Mouse (Mus musculus) MEL (cell line): ENCODE data around the gene Mrps21. TPM values are rescaled to one million over a fixed set of nuclear protein-coding genes. Genes with fewer than 3 reads are reported as not detected.

ENCODE experiments used
- DNase-seq: peaks from one replicate; pipeline ENCODE4 v3.0.0; 2011; ENCODE audit warnings: low read depth, low spot score
- H3K27ac ChIP-seq: 2 replicates; pipeline ENCODE4 v1.5.1; 2012; ENCODE audit warnings: low read depth, mild to moderate bottlenecking, control low read depth, low read length, moderate library complexity; ENCODE audit not compliant: control insufficient read depth
- H3K27me3 ChIP-seq, 2 experiments: fragments of 150-350 bp in 1 of 2; sonication (generic) in 1 of 2; 2 replicates each; pipeline ENCODE4 v1.6.1; 2012; ENCODE audit warnings: low read length in 2 of 2, mild to moderate bottlenecking in 2 of 2, improper control_type of control experiment in 1 of 2, moderate library complexity in 1 of 2; ENCODE audit not compliant: insufficient read depth in 2 of 2, control insufficient read depth in 1 of 2
- H3K36me3 ChIP-seq, 2 experiments: 2 replicates each; pipeline ENCODE4 v1.6.1; 2012 to 2014; ENCODE audit warnings: low read length in 2 of 2, improper control_type of control experiment in 1 of 2, inconsistent platforms in 1 of 2, mild to moderate bottlenecking in 1 of 2; ENCODE audit not compliant: insufficient read depth in 2 of 2, control insufficient read depth in 1 of 2
- H3K4me1 ChIP-seq, 2 experiments: fragments of 150-350 bp in 1 of 2; sonication (generic) in 1 of 2; 2 replicates each; pipeline ENCODE4 v1.6.1; 2012; ENCODE audit warnings: low read length in 2 of 2, improper control_type of control experiment in 1 of 2, mild to moderate bottlenecking in 1 of 2; ENCODE audit not compliant: insufficient read depth in 2 of 2, control insufficient read depth in 1 of 2
- H3K4me3 ChIP-seq, 2 experiments: fragments of 150-350 bp in 1 of 2; sonication (generic) in 1 of 2; 2 replicates each; pipeline ENCODE4 v1.5.1; 2012; ENCODE audit warnings: low read depth in 2 of 2, low read length in 2 of 2, mild to moderate bottlenecking in 2 of 2, moderate library complexity in 2 of 2, control low read depth in 1 of 2, improper control_type of control experiment in 1 of 2; ENCODE audit not compliant: control insufficient read depth in 1 of 2, insufficient read depth in 1 of 2
- H3K79me2 ChIP-seq: 2 replicates; pipeline ENCODE4 v1.6.1; 2012; ENCODE audit warnings: mild to moderate bottlenecking, low read length, moderate library complexity; ENCODE audit not compliant: control insufficient read depth, poor library complexity, insufficient read depth
- H3K9ac ChIP-seq: 2 replicates; pipeline ENCODE4 v1.6.1; 2012; ENCODE audit warnings: low read depth, mild to moderate bottlenecking, control low read depth, low read length, moderate library complexity; ENCODE audit not compliant: control insufficient read depth, poor library complexity, severe bottlenecking
- H3K9me3 ChIP-seq: fragments of 150-350 bp; sonication (generic); replicated peaks from 2 replicates; pipeline ENCODE4 v1.6.1; 2012; ENCODE audit warnings: mild to moderate bottlenecking, low read length, improper control_type of control experiment, moderate library complexity; ENCODE audit not compliant: insufficient read depth
- BHLHE40 ChIP-seq: IDR thresholded peaks from 2 replicates; pipeline ENCODE4 v1.6.1; 2012; ENCODE audit warnings: low read depth, mild to moderate bottlenecking, inconsistent platforms, low read length, improper control_type of control experiment, borderline replicate concordance
- CHD1 ChIP-seq: IDR thresholded peaks from 2 replicates; pipeline ENCODE4 v1.6.1; 2012; ENCODE audit warnings: low read depth, mild to moderate bottlenecking, inconsistent platforms, low read length, improper control_type of control experiment
- ELF1 ChIP-seq: IDR thresholded peaks from 2 replicates; pipeline ENCODE4 v1.6.1; 2014; ENCODE audit warnings: low read depth, mild to moderate bottlenecking, inconsistent platforms, low read length, improper control_type of control experiment, moderate library complexity
- EP300 ChIP-seq, 2 experiments: IDR thresholded peaks; 2 replicates each; pipeline ENCODE4 v1.6.1; 2011; ENCODE audit warnings: improper control_type of control experiment in 2 of 2, low read length in 2 of 2, low read depth in 1 of 2, mild to moderate bottlenecking in 1 of 2
- ETS1 ChIP-seq: IDR thresholded peaks from 2 replicates; pipeline ENCODE4 v1.6.1; 2012; ENCODE audit warnings: low read depth, mild to moderate bottlenecking, inconsistent platforms, low read length, improper control_type of control experiment, moderate library complexity
- GABPA ChIP-seq: IDR thresholded peaks from 2 replicates; pipeline ENCODE4 v1.6.1; 2012; ENCODE audit warnings: low read depth, mild to moderate bottlenecking, inconsistent platforms, low read length, improper control_type of control experiment, moderate library complexity
- GATA1 ChIP-seq: IDR thresholded peaks from 2 replicates; pipeline ENCODE4 v1.6.1; 2011; ENCODE audit warnings: low read depth, low read length, improper control_type of control experiment
- JUND ChIP-seq: IDR thresholded peaks from 2 replicates; pipeline ENCODE4 v1.6.1; 2011; ENCODE audit warnings: low read depth, mild to moderate bottlenecking, improper control_type of control experiment, low read length
- MAFK ChIP-seq: IDR thresholded peaks from 2 replicates; pipeline ENCODE4 v1.6.1; 2011; ENCODE audit warnings: low read depth, mild to moderate bottlenecking, low read length, improper control_type of control experiment, borderline replicate concordance
- MAX ChIP-seq: IDR thresholded peaks from 2 replicates; pipeline ENCODE4 v1.6.1; 2011; ENCODE audit warnings: low read length, improper control_type of control experiment
- MAZ ChIP-seq: IDR thresholded peaks from 2 replicates; pipeline ENCODE4 v1.6.1; 2012; ENCODE audit warnings: low read depth, mild to moderate bottlenecking, inconsistent platforms, low read length, improper control_type of control experiment
- MEF2A ChIP-seq: IDR thresholded peaks from 2 replicates; pipeline ENCODE4 v1.6.1; 2014; ENCODE audit warnings: low read depth, mild to moderate bottlenecking, inconsistent platforms, low read length, improper control_type of control experiment; ENCODE audit not compliant: poor library complexity, insufficient replicate concordance, severe bottlenecking; ENCODE audit errors: extremely low read depth
- MYC ChIP-seq: IDR thresholded peaks from 2 replicates; pipeline ENCODE4 v1.6.1; 2011; ENCODE audit warnings: low read depth, mild to moderate bottlenecking, low read length, improper control_type of control experiment, moderate library complexity
- NELFE ChIP-seq: IDR thresholded peaks from 2 replicates; pipeline ENCODE4 v1.6.1; 2011; ENCODE audit warnings: low read depth, low read length, improper control_type of control experiment
- NRF1 ChIP-seq: IDR thresholded peaks from 2 replicates; pipeline ENCODE4 v1.6.1; 2014; ENCODE audit warnings: low read depth, mild to moderate bottlenecking, inconsistent platforms, low read length, improper control_type of control experiment, moderate library complexity; ENCODE audit not compliant: poor library complexity, insufficient read depth, severe bottlenecking
- POLR2A ChIP-seq, 2 experiments: IDR thresholded peaks; 2 replicates each; pipeline ENCODE4 v1.6.1; 2011 to 2012; ENCODE audit warnings: low read length in 2 of 2, mild to moderate bottlenecking in 2 of 2, control low read depth in 1 of 2, improper control_type of control experiment in 1 of 2, low read depth in 1 of 2, moderate library complexity in 1 of 2; ENCODE audit not compliant: control insufficient read depth in 1 of 2, insufficient read depth in 1 of 2, poor library complexity in 1 of 2
- POLR2AphosphoS5 ChIP-seq: IDR thresholded peaks from 2 replicates; pipeline ENCODE4 v1.6.1; 2012; ENCODE audit warnings: low read depth, borderline replicate concordance, mild to moderate bottlenecking, inconsistent platforms, low read length, moderate library complexity, mixed read lengths
- RCOR1 ChIP-seq: IDR thresholded peaks from 2 replicates; pipeline ENCODE4 v1.6.1; 2012; ENCODE audit warnings: low read depth, mild to moderate bottlenecking, inconsistent platforms, low read length, improper control_type of control experiment
- SIN3A ChIP-seq: IDR thresholded peaks from 2 replicates; pipeline ENCODE4 v1.6.1; 2012; ENCODE audit warnings: low read length, improper control_type of control experiment, inconsistent platforms
- TAL1 ChIP-seq: IDR thresholded peaks from 2 replicates; pipeline ENCODE4 v1.6.1; 2012; ENCODE audit warnings: mild to moderate bottlenecking, inconsistent platforms, low read length, moderate library complexity, mixed read lengths
- TCF12 ChIP-seq: IDR thresholded peaks from 2 replicates; pipeline ENCODE4 v1.6.1; 2014; ENCODE audit warnings: low read depth, mild to moderate bottlenecking, inconsistent platforms, low read length, improper control_type of control experiment, moderate library complexity
- UBTF ChIP-seq: IDR thresholded peaks from 2 replicates; pipeline ENCODE4 v1.6.1; 2012; ENCODE audit warnings: low read depth, mild to moderate bottlenecking, inconsistent platforms, low read length, improper control_type of control experiment, moderate library complexity, borderline replicate concordance; ENCODE audit not compliant: insufficient read depth
- USF1 ChIP-seq: IDR thresholded peaks from 2 replicates; pipeline ENCODE4 v1.6.1; 2014; ENCODE audit warnings: low read depth, mild to moderate bottlenecking, inconsistent platforms, low read length, improper control_type of control experiment, moderate library complexity
- polyA plus RNA-seq, 2 experiments: library from polyadenylated mRNA; stranded (reverse) in 1 of 2; unstranded in 1 of 2; fragments of >175 nt in 1 of 2; fragments of >200 nt in 1 of 2; gene quantifications; 2 replicates each; pipeline versions ENCODE4 v1.2.1 to v1.2.4; 2012; ENCODE audit warnings: low replicate concordance in 2 of 2, low read depth in 1 of 2; ENCODE audit not compliant: insufficient read length in 2 of 2, insufficient read depth in 1 of 2, missing spikeins in 1 of 2
- total RNA-seq: library from RNA; depleted of rRNA; stranded (reverse); fragments of 300-350 nt; gene quantifications from 2 replicates; pipeline ENCODE4 v1.2.3, GENCODE M21; 2012

Mrps21 gene
- total and polyA plus RNA-seq, 3 experiments = 469 to 586 TPM; not detected in 1

DNA sequence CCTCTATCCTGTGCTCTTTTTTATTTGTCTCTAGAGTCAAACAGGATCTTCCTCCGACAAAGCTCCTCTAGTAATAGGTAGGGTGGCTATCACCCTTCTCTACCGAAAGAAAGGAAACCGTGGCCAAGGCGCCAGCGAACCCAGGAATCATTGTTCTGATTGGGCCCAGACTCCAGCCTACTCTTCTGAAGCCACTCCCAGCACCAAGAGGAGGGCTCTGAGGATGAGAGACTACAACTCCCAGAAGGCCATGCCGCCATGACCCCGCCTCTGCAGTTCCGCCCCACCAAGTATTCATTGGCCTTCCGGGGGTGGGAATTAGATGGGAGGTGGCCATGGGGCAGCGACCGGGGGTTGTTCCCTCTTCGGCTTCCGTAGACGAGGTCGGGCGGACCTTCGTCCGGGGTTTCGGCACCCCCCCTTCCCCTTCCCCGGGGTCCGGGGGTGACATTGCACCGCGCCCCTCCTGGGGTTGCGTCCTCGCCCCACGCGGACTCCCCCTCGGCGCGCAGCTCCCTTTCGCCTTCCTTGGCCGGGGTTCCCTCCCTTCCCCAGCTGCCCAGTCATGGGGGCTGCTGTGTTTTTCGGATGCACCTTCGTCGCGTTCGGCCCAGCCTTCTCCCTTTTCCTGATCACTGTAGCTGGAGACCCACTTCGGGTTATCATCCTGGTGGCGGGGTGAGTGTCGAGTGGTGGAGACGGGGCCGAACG, 22.4 kb upstream of the Mrps21 start, which contains the start of gene Aph1a (continued):
- peak; percentile 97 for TF ChIP-seq ELF1
- peak; percentile 89 for TF ChIP-seq SIN3A
- TF ChIP-seq TCF12 = peak; percentile 67; the same call in 1 of the 2 replicates

DNA sequence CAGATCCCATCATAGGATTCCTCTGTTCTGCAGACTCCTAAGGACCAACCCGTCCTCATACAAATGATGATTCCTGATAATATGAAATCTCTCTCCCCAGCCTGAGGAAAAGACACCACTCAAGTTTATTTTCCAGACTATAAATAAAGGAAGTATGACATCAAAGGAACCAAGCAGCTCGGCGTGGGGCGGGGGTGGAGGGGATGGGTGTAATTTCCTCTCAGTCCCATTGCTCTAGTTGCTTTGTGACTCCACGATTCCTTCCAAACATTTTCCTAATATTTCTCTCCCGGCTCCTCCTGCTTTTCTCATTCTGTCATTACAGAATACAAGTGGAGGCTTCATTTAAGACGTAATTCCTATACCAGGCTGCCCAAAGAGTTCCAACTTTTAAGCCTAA, 21.8 kb upstream of the Mrps21 start:
- peak; percentile 78 for DNase-seq
- H3K9me3 ChIP-seq = no peaks in the 10 kb centered on the region
- H3K36me3 ChIP-seq = peaks cover 0 to 16% of the 10 kb centered on the region in 2 experiments; a peak in 2 of 4 replicates
- peak overlapping the region; percentile 59 to 60 for H3K4me3 ChIP-seq
- peak overlapping the region; percentile 73 for H3K27ac ChIP-seq
- TF ChIP-seq ELF1 (peak; percentile 55), MAX (no peak; the same call in 1 of the 2 replicates), JUND (no peak), GABPA (no peak), MAZ (peak; percentile 58; the same call in 1 of the 2 replicates), ETS1 (peak; percentile 52), BHLHE40 (0 out of 2 replicates have a peak, but pooled peaks have one; percentile 1), CHD1 (peak; percentile 95; the same call in 1 of the 2 replicates)
- H3K79me2 ChIP-seq = peaks cover 11% of the 10 kb centered on the region
- H3K27me3 ChIP-seq = no peaks in the 10 kb centered on the region
- peak overlapping the region; percentile 66 for H3K9ac ChIP-seq
- H3K4me1 ChIP-seq = peaks cover 12 to 20% of the 10 kb centered on the region in 2 experiments

DNA sequence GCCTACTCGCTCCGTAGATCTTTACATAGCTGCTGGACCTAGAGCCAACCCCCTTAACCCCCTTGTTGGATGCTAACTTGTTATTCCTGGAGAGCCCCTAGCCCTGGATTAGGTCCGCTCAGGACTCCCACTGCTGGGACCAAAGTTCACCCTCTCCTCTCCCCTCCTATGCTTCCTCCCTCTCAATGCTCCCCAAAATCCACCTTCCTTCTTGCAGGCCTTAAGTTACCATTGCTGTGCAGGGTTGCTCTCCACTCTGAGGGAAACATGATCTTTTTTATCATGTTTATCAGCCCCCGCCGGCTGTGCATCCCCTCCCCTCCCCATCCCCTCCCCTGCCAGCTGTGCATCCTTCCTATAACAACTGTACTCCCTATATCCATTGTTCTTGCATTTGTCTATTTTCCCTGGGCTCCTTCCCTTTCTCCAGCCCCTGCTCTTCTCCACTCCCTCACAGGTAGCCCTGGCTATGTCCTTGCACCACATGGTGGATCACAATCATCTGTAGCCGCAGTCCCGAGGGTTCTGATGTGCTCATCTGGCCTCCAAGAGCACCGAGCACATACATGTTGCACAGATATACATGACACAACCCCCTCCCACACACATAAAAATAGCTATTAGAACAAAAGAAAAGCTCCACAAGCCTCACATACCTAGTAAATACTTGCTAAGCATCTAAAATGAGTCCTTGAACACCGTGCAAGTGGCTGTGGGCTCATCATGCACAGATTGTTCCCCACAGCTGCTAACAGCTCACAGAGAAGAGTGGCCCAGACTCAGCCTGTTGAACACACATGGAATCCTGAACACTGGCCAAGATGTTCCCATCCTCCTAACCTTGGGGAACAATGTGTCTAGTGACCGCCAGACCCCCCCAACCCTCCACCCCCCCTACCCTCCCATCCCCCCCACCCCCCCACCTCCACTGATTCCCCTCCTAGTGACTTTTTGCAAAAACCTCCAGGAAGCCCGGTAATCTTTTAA, 21.0 kb upstream of the Mrps21 start:
- Histone ChIP-seq H3K9ac (peak overlapping the region; percentile 39), H3K4me3 (peak overlapping the region; percentile 59 to 82), H3K79me2 (peaks cover 11% of the 10 kb centered on the region), H3K9me3 (no peaks in the 10 kb centered on the region), H3K4me1 (peaks cover 12 to 20% of the 10 kb centered on the region in 2 experiments), H3K27me3 (no peaks in the 10 kb centered on the region), H3K36me3 (peaks cover 0 to 16% of the 10 kb centered on the region in 2 experiments; a peak in 2 of 4 replicates), H3K27ac (peak overlapping the region; percentile 79)
- peak; percentile 82 for DNase-seq
- 0 out of 4 replicates have a peak, but pooled peaks of 1 of the 2 experiments have one; percentile 43 for TF ChIP-seq POLR2A (IDR thresholded peaks at IDR 0.05; ENCODE audit: control insufficient read depth in 1 of 2, insufficient read depth in 1 of 2, low read depth in 1 of 2, low read length in 2 of 2, poor library complexity in 1 of 2)
- TF ChIP-seq EP300 (IDR thresholded peaks at IDR 0.05; ENCODE audit: low read depth in 1 of 2, low read length in 2 of 2) = peak; percentile 42 to 73; a peak in 3 of 4 replicates
- peak; percentile 36 for TF ChIP-seq RCOR1
- TF ChIP-seq MAX = peak; percentile 5; the same call in 1 of the 2 replicates
- no peak for TF ChIP-seq POLR2AphosphoS5
- no peak for TF ChIP-seq NRF1
- no peak for TF ChIP-seq USF1
- TF ChIP-seq CHD1 = 0 out of 2 replicates have a peak, but pooled peaks have one; percentile 88
- TF ChIP-seq MEF2A = no peak
- 0 out of 2 replicates have a peak, but pooled peaks have one; percentile 18 for TF ChIP-seq UBTF
- peak; percentile 24; the same call in 1 of the 2 replicates for TF ChIP-seq NELFE
- peak; percentile 79 for TF ChIP-seq TAL1
- 0 out of 2 replicates have a peak, but pooled peaks have one; percentile 10 for TF ChIP-seq MYC
- peak; percentile 66 for TF ChIP-seq GATA1
- peak; percentile 5; the same call in 1 of the 2 replicates for TF ChIP-seq MAFK
- TF ChIP-seq TCF12 = peak; percentile 84
